Mouse (Mus musculus): ENCODE measurements at regions not wholly inside any gene's neighbourhood (a gene's known extent, or its start where the extent isn't known, plus 50 kb on each side); places are given as distances from the start of the nearest gene placed in this dataset.

- no peaks in the 10 kb centered on the region for H3K36me3 ChIP-seq (ENCODE audit: control insufficient read depth, insufficient read depth, low read length)
- TF ChIP-seq CTCF (conservative IDR thresholded peaks at IDR 0.05; ENCODE audit: insufficient read depth, insufficient read length, low read depth, low read length) (no peak), POLR2A (IDR thresholded peaks at IDR 0.05; ENCODE audit: low read depth, low read length) (no peak)
- no peak for DNase-seq
- WGBS: 85% methylated on average over 1 of the region's 1 CpGs
- H3K27ac ChIP-seq (ENCODE audit: insufficient read depth, low read depth, low read length): no peak overlapping the region
- H3K4me1 ChIP-seq (ENCODE audit: control insufficient read depth, insufficient read depth, low read length): no peaks in the 10 kb centered on the region
- no peak overlapping the region for H3K4me3 ChIP-seq (ENCODE audit: insufficient read depth, low read depth, low read length)
- H3K27me3 ChIP-seq (replicated peaks; ENCODE audit: control insufficient read depth, insufficient read depth, low read length): no peaks in the 10 kb centered on the region
Measured at GRCm38 (mm10) chr10:17596743-17597142, 126.3 kb upstream of the Cited2 start.

- Histone ChIP-seq H3K4me3 (ENCODE audit: insufficient read depth, low read depth, low read length) (no peak overlapping the region), H3K4me1 (ENCODE audit: control insufficient read depth, insufficient read depth, low read length) (no peaks in the 10 kb centered on the region), H3K36me3 (ENCODE audit: control insufficient read depth, insufficient read depth, low read length) (no peaks in the 10 kb centered on the region), H3K27me3 (replicated peaks; ENCODE audit: control insufficient read depth, insufficient read depth, low read length) (no peaks in the 10 kb centered on the region), H3K27ac (ENCODE audit: insufficient read depth, low read depth, low read length) (no peak overlapping the region)
- DNase-seq: no peak
- no peak for TF ChIP-seq CTCF (conservative IDR thresholded peaks at IDR 0.05; ENCODE audit: insufficient read depth, insufficient read length, low read depth, low read length)
- no peak for TF ChIP-seq POLR2A (IDR thresholded peaks at IDR 0.05; ENCODE audit: low read depth, low read length)
- WGBS: 88% methylated on average over 10 of the region's 10 CpGs
Measured at GRCm38 (mm10) chr10:17599246-17599645, 123.8 kb upstream of the Cited2 start.

GRCm38 (mm10) chr10:17599831-17600761, 122.9 kb upstream of the Cited2 start:
- no peaks in the 10 kb centered on the region for H3K36me3 ChIP-seq (ENCODE audit: control insufficient read depth, insufficient read depth, low read length)
- no peak overlapping the region for H3K27ac ChIP-seq (ENCODE audit: insufficient read depth, low read depth, low read length)
- 82% methylated on average over 6 of the region's 6 CpGs for WGBS
- TF ChIP-seq CTCF (conservative IDR thresholded peaks at IDR 0.05; ENCODE audit: insufficient read depth, insufficient read length, low read depth, low read length): no peak
- no peak for TF ChIP-seq POLR2A (IDR thresholded peaks at IDR 0.05; ENCODE audit: low read depth, low read length)
- no peak overlapping the region for H3K4me3 ChIP-seq (ENCODE audit: insufficient read depth, low read depth, low read length)
- H3K27me3 ChIP-seq (replicated peaks; ENCODE audit: control insufficient read depth, insufficient read depth, low read length): no peaks in the 10 kb centered on the region
- DNase-seq: no peak
- H3K4me1 ChIP-seq (ENCODE audit: control insufficient read depth, insufficient read depth, low read length): no peaks in the 10 kb centered on the region

GRCm38 (mm10) chr10:17600762-17601108, 122.3 kb upstream of the Cited2 start:
- no peak for TF ChIP-seq POLR2A (IDR thresholded peaks at IDR 0.05; ENCODE audit: low read depth, low read length)
- TF ChIP-seq CTCF (conservative IDR thresholded peaks at IDR 0.05; ENCODE audit: insufficient read depth, insufficient read length, low read depth, low read length): no peak
- Histone ChIP-seq H3K4me1 (ENCODE audit: control insufficient read depth, insufficient read depth, low read length) (no peaks in the 10 kb centered on the region), H3K27ac (ENCODE audit: insufficient read depth, low read depth, low read length) (no peak overlapping the region), H3K27me3 (replicated peaks; ENCODE audit: control insufficient read depth, insufficient read depth, low read length) (no peaks in the 10 kb centered on the region), H3K36me3 (ENCODE audit: control insufficient read depth, insufficient read depth, low read length) (no peaks in the 10 kb centered on the region), H3K4me3 (ENCODE audit: insufficient read depth, low read depth, low read length) (no peak overlapping the region)
- WGBS: 78% methylated on average over 3 of the region's 3 CpGs
- DNase-seq: no peak

- H3K27ac ChIP-seq (ENCODE audit: insufficient read depth, low read depth, low read length): no peak overlapping the region
- H3K36me3 ChIP-seq (ENCODE audit: control insufficient read depth, insufficient read depth, low read length): no peaks in the 10 kb centered on the region
- H3K27me3 ChIP-seq (replicated peaks; ENCODE audit: control insufficient read depth, insufficient read depth, low read length): no peaks in the 10 kb centered on the region
- WGBS: 64% methylated on average over 2 of the region's 2 CpGs
- TF ChIP-seq POLR2A (IDR thresholded peaks at IDR 0.05; ENCODE audit: low read depth, low read length): no peak
- no peak for TF ChIP-seq CTCF (conservative IDR thresholded peaks at IDR 0.05; ENCODE audit: insufficient read depth, insufficient read length, low read depth, low read length)
- H3K4me3 ChIP-seq (ENCODE audit: insufficient read depth, low read depth, low read length): no peak overlapping the region
- DNase-seq: no peak
- no peaks in the 10 kb centered on the region for H3K4me1 ChIP-seq (ENCODE audit: control insufficient read depth, insufficient read depth, low read length)
Measured at GRCm38 (mm10) chr10:17602446-17602845, 120.6 kb upstream of the Cited2 start.

- H3K27ac ChIP-seq (ENCODE audit: insufficient read depth, low read depth, low read length): no peak overlapping the region
- H3K4me1 ChIP-seq (ENCODE audit: control insufficient read depth, insufficient read depth, low read length): peaks cover 2% of the 10 kb centered on the region; the same call in 1 of the 2 replicates
- no peak for TF ChIP-seq POLR2A (IDR thresholded peaks at IDR 0.05; ENCODE audit: low read depth, low read length)
- no peak for TF ChIP-seq CTCF (conservative IDR thresholded peaks at IDR 0.05; ENCODE audit: insufficient read depth, insufficient read length, low read depth, low read length)
- WGBS: 77% methylated on average over 7 of the region's 7 CpGs
- no peaks in the 10 kb centered on the region for H3K36me3 ChIP-seq (ENCODE audit: control insufficient read depth, insufficient read depth, low read length)
- no peak overlapping the region for H3K4me3 ChIP-seq (ENCODE audit: insufficient read depth, low read depth, low read length)
- DNase-seq: no peak
- H3K27me3 ChIP-seq (replicated peaks; ENCODE audit: control insufficient read depth, insufficient read depth, low read length): no peaks in the 10 kb centered on the region
Measured at GRCm38 (mm10) chr10:17608220-17608619, 114.8 kb upstream of the Cited2 start.

GRCm38 (mm10) chr10:17610592-17610991, 112.4 kb upstream of the Cited2 start:
- no peak for DNase-seq
- TF ChIP-seq CTCF (conservative IDR thresholded peaks at IDR 0.05; ENCODE audit: insufficient read depth, insufficient read length, low read depth, low read length): no peak
- TF ChIP-seq POLR2A (IDR thresholded peaks at IDR 0.05; ENCODE audit: low read depth, low read length): no peak
- Histone ChIP-seq H3K4me1 (ENCODE audit: control insufficient read depth, insufficient read depth, low read length) (peaks cover 2% of the 10 kb centered on the region; the same call in 1 of the 2 replicates), H3K36me3 (ENCODE audit: control insufficient read depth, insufficient read depth, low read length) (no peaks in the 10 kb centered on the region), H3K4me3 (ENCODE audit: insufficient read depth, low read depth, low read length) (no peak overlapping the region), H3K27me3 (replicated peaks; ENCODE audit: control insufficient read depth, insufficient read depth, low read length) (no peaks in the 10 kb centered on the region), H3K27ac (ENCODE audit: insufficient read depth, low read depth, low read length) (no peak overlapping the region)
- 62% methylated on average over 7 of the region's 7 CpGs for WGBS

Measured in kidney, adult 2 months (tissue).